Mouse (Mus musculus) heart, postnatal 0 days (tissue): Measurements from ENCODE around the gene Pls3. TPM values are rescaled to one million over a fixed set of nuclear protein-coding genes. Genes with fewer than 3 reads are reported as not detected.

ENCODE experiments used
- ATAC-seq: fragments of 200-750 bp; cut with Nextera tagmentation; 2 replicates; pipeline ENCODE4 v1.8.0; 2017; ENCODE audit warnings: low read depth, moderate number of reproducible peaks, moderate library complexity; ENCODE audit not compliant: insufficient read depth
- DNase-seq: peaks from one replicate; pipeline ENCODE4 v3.0.0-alpha.2; 2016; ENCODE audit warnings: low spot score
- H3K27ac ChIP-seq: fragments of 300-500 bp; sonication (generic); 2 replicates; pipeline ENCODE4 v1.5.1; 2014; ENCODE audit warnings: low read depth, mild to moderate bottlenecking
- H3K27me3 ChIP-seq: fragments of 300-500 bp; sonication (generic); 2 replicates; pipeline ENCODE4 v1.6.1; 2014; ENCODE audit warnings: low read length, mixed read lengths; ENCODE audit not compliant: control insufficient read depth, insufficient read depth
- H3K36me3 ChIP-seq: fragments of 300-500 bp; sonication (generic); replicated peaks from 2 replicates; pipeline ENCODE4 v1.6.1; 2014; ENCODE audit warnings: low read length, mixed read lengths; ENCODE audit not compliant: control insufficient read depth, insufficient read depth
- H3K4me1 ChIP-seq: fragments of 300-500 bp; sonication (generic); 2 replicates; pipeline ENCODE4 v1.6.1; 2014; ENCODE audit warnings: antibody characterized with exemption; ENCODE audit not compliant: control insufficient read depth, insufficient read depth
- H3K4me2 ChIP-seq: fragments of 300-500 bp; sonication (generic); 2 replicates; pipeline ENCODE4 v1.6.1; 2014; ENCODE audit warnings: low read depth, mild to moderate bottlenecking, low read length, moderate library complexity
- H3K4me3 ChIP-seq: fragments of 300-500 bp; sonication (generic); 2 replicates; pipeline ENCODE4 v1.5.1; 2014; ENCODE audit warnings: low read depth, low read length
- H3K9ac ChIP-seq: fragments of 300-500 bp; sonication (generic); replicated peaks from 2 replicates; pipeline ENCODE4 v1.6.1; 2014; ENCODE audit warnings: low read depth, low read length, mixed read lengths
- H3K9me3 ChIP-seq: fragments of 300-500 bp; sonication (generic); replicated peaks from 2 replicates; pipeline ENCODE4 v1.6.1; 2016; ENCODE audit warnings: low read length; ENCODE audit not compliant: control insufficient read depth
- CTCF ChIP-seq: IDR thresholded peaks from 2 replicates; pipeline ENCODE4 v1.5.1; 2016; ENCODE audit warnings: antibody characterized with exemption, control low read depth, low read depth
- EP300 ChIP-seq: IDR thresholded peaks from 2 replicates; pipeline ENCODE4 v1.6.1; 2016; ENCODE audit warnings: antibody characterized with exemption, low read depth
- WGBS: fragments of 180-500 bp; shearing (Covaris S2); extraction: QIAGEN DNeasy Blood & Tissue Kit; methylation state at CpG from one replicate; pipeline ENCODE4 v1.1.7; 2014; 5-methylcytosine and 5-hydroxymethylcytosine counted together
- polyA plus RNA-seq: library from polyadenylated mRNA; unstranded; fragments of >200 nt; fragmentation: Nextera tagmentation; extraction: Ambion mirVana; gene quantifications from 2 replicates; pipeline ENCODE4 v1.2.1, GENCODE M21; 2015
- total RNA-seq: library from RNA; depleted of rRNA; stranded (reverse); fragments of >200 nt; gene quantifications from 2 replicates; pipeline ENCODE4 v1.2.3, GENCODE M21; 2014; ENCODE audit warnings: low replicate concordance; rRNA removed

The Pls3 gene
- total RNA-seq = 21.9 and 22.7 TPM in 2 replicates
- polyA plus RNA-seq = 45.5 and 48.2 TPM in 2 replicates

DNA sequence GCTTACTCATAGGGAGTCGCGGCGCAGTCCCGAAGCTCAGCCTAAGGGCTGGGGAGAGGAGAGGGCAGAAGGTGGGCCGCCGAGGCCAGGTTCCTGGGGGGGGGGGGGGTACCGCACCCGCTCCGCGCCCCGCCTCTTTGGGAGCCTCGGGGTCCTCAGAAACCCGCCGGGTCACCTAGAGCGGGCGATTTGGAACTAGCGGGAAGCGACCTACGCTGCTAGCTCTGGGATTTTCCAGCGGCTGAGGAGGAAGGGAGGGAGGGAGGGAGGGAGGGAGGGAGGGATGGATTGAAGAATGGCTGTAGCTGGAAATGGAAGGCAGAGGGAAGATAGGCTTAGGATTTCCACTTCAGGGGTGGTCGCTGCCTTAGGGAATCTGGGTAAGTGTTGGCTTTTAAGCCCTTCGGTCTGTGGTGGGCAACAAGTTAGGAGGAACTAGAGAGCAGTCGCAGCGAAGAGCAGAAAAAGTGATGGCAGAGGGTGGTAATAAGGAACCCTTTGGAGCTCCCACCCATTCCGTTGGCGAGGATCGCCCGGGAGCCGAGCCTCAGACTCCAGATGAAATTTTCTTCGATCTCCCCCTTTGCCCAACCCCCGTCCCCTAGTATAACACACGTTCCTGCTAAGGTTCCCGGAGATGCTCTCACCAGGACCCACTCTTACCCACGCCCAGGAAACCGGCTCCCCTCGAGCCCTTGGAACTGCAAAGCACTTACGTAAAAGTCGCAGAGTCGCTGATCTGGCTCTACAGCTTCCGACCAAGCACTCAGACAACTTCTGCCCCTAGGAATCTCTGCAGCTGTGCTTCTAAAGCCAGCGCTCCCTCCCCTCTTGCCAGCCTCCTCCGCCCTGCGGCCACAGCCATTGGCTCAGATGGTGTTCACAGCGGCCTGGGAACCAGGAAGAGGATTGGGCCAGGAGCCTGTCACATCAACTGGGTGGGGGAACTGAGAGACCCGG, at the start of gene Pls3:
Pls3 (minus strand) TSS at position 851 of the 960 bp plus-strand sequence.
- DNase-seq (peak; percentile 82), ATAC-seq (peak; percentile 99)
- WGBS = 10% methylated on average over 41 of the region's 45 CpGs

DNA sequence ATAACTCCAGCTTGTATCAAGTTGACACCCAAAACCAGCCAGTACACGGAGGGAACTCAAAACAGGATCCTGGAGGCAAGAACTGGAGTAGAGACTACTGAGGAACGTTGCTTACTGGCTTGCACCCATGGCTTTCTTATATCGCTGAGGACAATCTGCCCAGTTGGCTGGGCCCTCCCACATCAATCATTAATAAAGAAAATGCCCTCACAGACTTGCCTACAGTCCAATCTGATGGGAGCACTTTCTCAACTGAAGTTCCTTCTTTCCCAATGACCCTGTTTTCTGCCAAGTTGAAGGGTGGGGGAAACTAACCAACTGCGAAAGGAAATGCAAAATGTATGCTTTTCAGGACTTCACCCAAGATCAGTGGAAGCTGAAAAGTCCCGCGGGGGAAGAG, 20.7 kb upstream of the Pls3 start:
- no peak overlapping the region for H3K9ac ChIP-seq
- WGBS = 50% methylated on average over 6 of the region's 6 CpGs

More for the DNA sequence above, at the start of gene Pls3:
- H3K36me3 ChIP-seq = no peaks in the 10 kb centered on the region
- no peaks in the 10 kb centered on the region for H3K9me3 ChIP-seq
- H3K9ac ChIP-seq = peak within 1 kb of the TSS; percentile 65
- TF ChIP-seq EP300 (no peak), CTCF (no peak)
- no peaks in the 10 kb centered on the region for H3K4me1 ChIP-seq
- peak within 1 kb of the TSS; percentile 84 for H3K27ac ChIP-seq
- peak within 1 kb of the TSS; percentile 63 for H3K4me2 ChIP-seq
- peak within 1 kb of the TSS; percentile 60 for H3K4me3 ChIP-seq
- H3K27me3 ChIP-seq = no peaks in the 10 kb centered on the region

DNA sequence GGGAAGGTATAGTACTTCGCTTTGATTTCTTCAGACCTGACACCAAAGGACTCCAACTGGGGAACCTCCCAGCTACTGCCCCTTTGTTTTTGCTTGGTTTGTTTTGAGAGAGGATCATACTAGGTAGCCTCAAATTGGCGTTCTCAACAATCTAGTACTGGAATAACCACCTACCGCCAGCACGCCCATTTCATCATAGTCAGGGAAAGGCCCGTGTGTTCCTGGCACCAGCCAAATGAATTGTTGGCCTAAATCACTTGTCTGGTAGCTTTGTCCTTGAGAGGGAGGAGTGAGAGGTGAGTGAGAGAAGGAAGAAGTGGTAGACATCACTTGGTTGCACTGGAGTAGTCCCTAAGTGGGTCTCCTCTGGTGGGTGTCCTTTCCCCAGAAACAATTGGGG, 584 bp upstream of the Pls3 start:
- Histone ChIP-seq H3K27me3 (no peaks in the 10 kb centered on the region), H3K9me3 (no peaks in the 10 kb centered on the region), H3K36me3 (no peaks in the 10 kb centered on the region), H3K4me1 (no peaks in the 10 kb centered on the region), H3K27ac (no peak overlapping the region), H3K9ac (no peak overlapping the region), H3K4me3 (peak overlapping the region; percentile 60), H3K4me2 (peak overlapping the region; percentile 63)
- ATAC-seq (no peak), DNase-seq (no peak)
- WGBS = 24% methylated on average over 5 of the region's 5 CpGs
- TF ChIP-seq CTCF (no peak), EP300 (no peak)

More for the DNA sequence above, 20.7 kb upstream of the Pls3 start:
- no peak for DNase-seq
- no peaks in the 10 kb centered on the region for H3K27me3 ChIP-seq
- no peak for TF ChIP-seq CTCF
- TF ChIP-seq EP300 = no peak
- ATAC-seq = no peak
- H3K36me3 ChIP-seq = no peaks in the 10 kb centered on the region
- no peak overlapping the region for H3K4me3 ChIP-seq
- no peaks in the 10 kb centered on the region for H3K4me1 ChIP-seq
- H3K4me2 ChIP-seq = no peak overlapping the region
- H3K9me3 ChIP-seq = no peaks in the 10 kb centered on the region
- H3K27ac ChIP-seq = no peak overlapping the region

DNA sequence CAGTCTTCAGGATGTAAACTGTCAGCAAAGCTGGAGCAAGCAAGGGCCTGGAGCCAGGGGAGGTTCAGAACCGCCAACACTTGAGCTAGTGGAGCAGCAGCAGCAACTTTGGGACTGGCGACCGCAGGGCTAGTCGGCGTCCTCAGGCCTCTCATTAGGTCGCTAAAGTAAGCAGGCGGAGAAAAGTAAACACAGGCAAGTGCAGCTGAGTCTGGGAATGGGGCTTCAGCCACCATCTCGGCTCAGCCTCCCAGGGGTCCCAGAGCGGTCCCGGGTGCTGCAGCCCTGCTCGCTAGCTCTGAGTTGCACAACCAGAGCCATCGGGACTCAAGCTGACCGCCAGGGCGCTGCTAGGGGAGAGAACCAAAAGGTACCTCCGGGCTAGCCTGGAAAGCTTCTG, 1.2 kb downstream of the Pls3 start:
- TF ChIP-seq EP300 (no peak), CTCF (no peak)
- peak overlapping the region; percentile 84 for H3K27ac ChIP-seq
- H3K4me3 ChIP-seq = peak overlapping the region; percentile 60
- peak overlapping the region; percentile 65 for H3K9ac ChIP-seq
- H3K27me3 ChIP-seq = no peaks in the 10 kb centered on the region
- DNase-seq = peak; percentile 7
- H3K4me1 ChIP-seq = no peaks in the 10 kb centered on the region
- no peak for ATAC-seq
- H3K9me3 ChIP-seq = no peaks in the 10 kb centered on the region
- H3K36me3 ChIP-seq = no peaks in the 10 kb centered on the region
- WGBS = 13% methylated on average over 15 of the region's 15 CpGs
- peak overlapping the region; percentile 63 for H3K4me2 ChIP-seq

DNA sequence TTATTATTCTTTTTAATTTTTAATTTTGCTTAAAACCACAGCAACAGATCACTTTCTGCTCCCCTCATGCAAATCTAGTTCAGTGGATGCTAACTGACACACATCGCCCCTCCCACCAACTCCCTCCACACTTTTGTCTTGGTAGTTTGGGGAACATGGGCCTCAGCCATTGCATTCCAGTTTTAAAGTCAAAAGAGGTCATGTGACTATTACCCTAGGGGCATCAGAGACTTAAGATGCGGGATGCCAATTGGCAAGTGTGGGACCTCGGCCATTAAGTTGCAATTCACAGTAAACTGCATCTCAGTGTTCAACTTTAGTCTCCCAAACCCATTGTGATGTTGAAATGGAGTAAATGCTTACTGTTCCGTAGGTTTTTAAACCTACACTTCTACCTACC, 1.7 kb downstream of the Pls3 start:
- ATAC-seq = no peak
- TF ChIP-seq CTCF (no peak), EP300 (no peak)
- Histone ChIP-seq H3K4me3 (peak overlapping the region; percentile 60), H3K4me1 (no peaks in the 10 kb centered on the region), H3K4me2 (peak overlapping the region; percentile 63), H3K9ac (0 out of 2 replicates have a peak overlapping the region, but pooled peaks have one; percentile 65), H3K27me3 (no peaks in the 10 kb centered on the region), H3K36me3 (no peaks in the 10 kb centered on the region), H3K9me3 (no peaks in the 10 kb centered on the region), H3K27ac (peak overlapping the region; percentile 84; the same call in 1 of the 2 replicates)
- DNase-seq = no peak
- WGBS = 36% methylated on average over 4 of the region's 4 CpGs
